Mouse (Mus musculus): ENCODE data around the gene Snx8. TPM values are rescaled to one million over a fixed set of nuclear protein-coding genes. Genes with fewer than 3 reads are reported as not detected.
"Not testable (repeated sequence)": the region's sequence is repeated elsewhere in the genome, so short reads cannot be mapped to it uniquely, and the experiment has no call there.

Gene Snx8
- polyA plus RNA-seq, 1 experiment = 26.3 TPM

DNA sequence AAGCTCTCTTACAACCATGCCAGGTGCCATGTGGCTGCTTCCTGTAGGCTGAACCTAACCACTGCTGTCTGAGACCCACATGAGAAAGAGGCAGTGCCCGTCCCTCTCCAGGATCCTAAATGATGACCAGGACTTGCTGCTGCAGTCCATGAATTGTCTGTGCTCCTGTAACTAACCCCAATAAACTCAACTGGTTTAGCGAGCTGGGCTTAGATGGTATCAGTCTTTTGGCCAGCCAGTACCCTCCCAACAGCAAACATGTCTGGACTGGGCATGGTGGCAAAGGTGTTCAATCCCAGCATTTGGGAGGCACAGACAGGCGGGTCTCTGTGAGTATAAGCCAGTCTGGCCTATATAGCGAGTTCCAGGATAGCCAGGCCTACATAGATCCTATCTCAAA is 20.1 kb downstream of the Snx8 start:
- Histone ChIP-seq H3K4me1 (ENCODE audit: control insufficient read depth, insufficient read depth, low read length) (peaks cover 1% of the 10 kb centered on the region; the same call in 1 of the 2 replicates), H3K27ac (ENCODE audit: control insufficient read depth, insufficient read depth, low read depth, low read length, poor library complexity) (no peak overlapping the region), H3K4me3 (replicated peaks; ENCODE audit: control insufficient read depth, low read depth, low read length) (no peak overlapping the region)
- WGBS = 71% methylated on average over 4 of the region's 4 CpGs
- no peak for TF ChIP-seq CTCF (IDR thresholded peaks at IDR 0.05; ENCODE audit: control insufficient read depth, insufficient read depth, low read length)
- no peak for TF ChIP-seq POLR2A (IDR thresholded peaks at IDR 0.05; ENCODE audit: borderline replicate concordance, control insufficient read depth, low read depth, low read length)

- H3K4me3 ChIP-seq (replicated peaks; ENCODE audit: control insufficient read depth, low read depth, low read length); H3K4me1 ChIP-seq (ENCODE audit: control insufficient read depth, insufficient read depth, low read length); H3K27ac ChIP-seq (ENCODE audit: control insufficient read depth, insufficient read depth, low read depth, low read length, poor library complexity): not testable (repeated sequence)
- 85% methylated on average over 2 of the region's 2 CpGs for WGBS
Observed at GRCm38 (mm10) chr5:140368126-140368525, 20.9 kb downstream of the Snx8 start.

GRCm38 (mm10) chr5:140364415-140364814 is 24.6 kb downstream of the Snx8 start:
- Histone ChIP-seq H3K27ac (ENCODE audit: control insufficient read depth, insufficient read depth, low read depth, low read length, poor library complexity) (no peak overlapping the region), H3K4me3 (replicated peaks; ENCODE audit: control insufficient read depth, low read depth, low read length) (no peak overlapping the region), H3K4me1 (ENCODE audit: control insufficient read depth, insufficient read depth, low read length) (no peaks in the 10 kb centered on the region; the same call in 1 of the 2 replicates)
- 87% methylated on average over 5 of the region's 5 CpGs for WGBS
- no peak for TF ChIP-seq POLR2A (IDR thresholded peaks at IDR 0.05; ENCODE audit: borderline replicate concordance, control insufficient read depth, low read depth, low read length)
- TF ChIP-seq CTCF (IDR thresholded peaks at IDR 0.05; ENCODE audit: control insufficient read depth, insufficient read depth, low read length) = no peak

GRCm38 (mm10) chr5:140359930-140360674 is 29.0 kb downstream of the Snx8 start:
- TF ChIP-seq POLR2A (IDR thresholded peaks at IDR 0.05; ENCODE audit: borderline replicate concordance, control insufficient read depth, low read depth, low read length) = no peak
- Histone ChIP-seq H3K4me3 (replicated peaks; ENCODE audit: control insufficient read depth, low read depth, low read length) (no peak overlapping the region), H3K4me1 (ENCODE audit: control insufficient read depth, insufficient read depth, low read length) (no peaks in the 10 kb centered on the region), H3K27ac (ENCODE audit: control insufficient read depth, insufficient read depth, low read depth, low read length, poor library complexity) (no peak overlapping the region)
- WGBS = 89% methylated on average over 14 of the region's 14 CpGs

DNA sequence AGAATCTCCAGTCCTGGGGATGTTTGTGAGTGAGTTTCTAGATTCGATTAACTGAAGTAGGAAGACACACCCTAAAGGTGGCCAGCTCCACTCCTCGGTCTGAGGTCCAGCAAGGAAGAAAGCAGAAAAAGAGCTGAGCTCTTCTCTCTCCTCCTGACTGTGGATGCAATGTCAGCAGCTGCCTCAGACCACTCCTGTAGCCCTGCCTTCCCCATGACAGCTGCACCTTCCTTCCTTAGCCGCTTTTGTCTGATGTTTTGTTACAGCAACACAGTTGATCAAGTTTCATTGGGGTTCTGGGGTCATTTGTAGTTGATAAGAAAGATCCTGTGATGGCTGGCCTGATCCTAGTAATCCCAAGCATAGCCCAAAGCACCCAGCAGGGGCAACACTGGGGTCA is 31.6 kb downstream of the Snx8 start:
- TF ChIP-seq POLR2A (IDR thresholded peaks at IDR 0.05; ENCODE audit: borderline replicate concordance, control insufficient read depth, low read depth, low read length) (no peak), CTCF (IDR thresholded peaks at IDR 0.05; ENCODE audit: control insufficient read depth, insufficient read depth, low read length) (no peak)
- Histone ChIP-seq H3K4me1 (ENCODE audit: control insufficient read depth, insufficient read depth, low read length) (no peaks in the 10 kb centered on the region; the same call in 1 of the 2 replicates), H3K4me3 (replicated peaks; ENCODE audit: control insufficient read depth, low read depth, low read length) (no peak overlapping the region), H3K27ac (ENCODE audit: control insufficient read depth, insufficient read depth, low read depth, low read length, poor library complexity) (no peak overlapping the region)
- 83% methylated on average over 3 of the region's 3 CpGs for WGBS

GRCm38 (mm10) chr5:140355934-140356333 is 33.1 kb downstream of the Snx8 start:
- no peaks in the 10 kb centered on the region; the same call in 1 of the 2 replicates for H3K4me1 ChIP-seq (ENCODE audit: control insufficient read depth, insufficient read depth, low read length)
- TF ChIP-seq CTCF (IDR thresholded peaks at IDR 0.05; ENCODE audit: control insufficient read depth, insufficient read depth, low read length) (no peak), POLR2A (IDR thresholded peaks at IDR 0.05; ENCODE audit: borderline replicate concordance, control insufficient read depth, low read depth, low read length) (no peak)
- H3K27ac ChIP-seq (ENCODE audit: control insufficient read depth, insufficient read depth, low read depth, low read length, poor library complexity) = no peak overlapping the region
- 95% methylated on average over 11 of the region's 11 CpGs for WGBS
- H3K4me3 ChIP-seq (replicated peaks; ENCODE audit: control insufficient read depth, low read depth, low read length) = no peak overlapping the region

GRCm38 (mm10) chr5:140352352-140352751 is 36.7 kb downstream of the Snx8 start:
- 94% methylated on average over 6 of the region's 6 CpGs for WGBS
- TF ChIP-seq POLR2A (IDR thresholded peaks at IDR 0.05; ENCODE audit: borderline replicate concordance, control insufficient read depth, low read depth, low read length) = no peak
- TF ChIP-seq CTCF (IDR thresholded peaks at IDR 0.05; ENCODE audit: control insufficient read depth, insufficient read depth, low read length) = no peak
- Histone ChIP-seq H3K27ac (ENCODE audit: control insufficient read depth, insufficient read depth, low read depth, low read length, poor library complexity) (no peak overlapping the region), H3K4me1 (ENCODE audit: control insufficient read depth, insufficient read depth, low read length) (no peaks in the 10 kb centered on the region; the same call in 1 of the 2 replicates), H3K4me3 (replicated peaks; ENCODE audit: control insufficient read depth, low read depth, low read length) (no peak overlapping the region)

GRCm38 (mm10) chr5:140350731-140351497 is 38.1 kb downstream of the Snx8 start:
- WGBS = 85% methylated on average over 8 of the region's 8 CpGs
- H3K27ac ChIP-seq (ENCODE audit: control insufficient read depth, insufficient read depth, low read depth, low read length, poor library complexity) = no peak overlapping the region
- H3K4me1 ChIP-seq (ENCODE audit: control insufficient read depth, insufficient read depth, low read length) = no peaks in the 10 kb centered on the region; the same call in 1 of the 2 replicates
- no peak for TF ChIP-seq CTCF (IDR thresholded peaks at IDR 0.05; ENCODE audit: control insufficient read depth, insufficient read depth, low read length)
- no peak for TF ChIP-seq POLR2A (IDR thresholded peaks at IDR 0.05; ENCODE audit: borderline replicate concordance, control insufficient read depth, low read depth, low read length)
- no peak overlapping the region for H3K4me3 ChIP-seq (replicated peaks; ENCODE audit: control insufficient read depth, low read depth, low read length)
